Mouse (Mus musculus) stomach, postnatal 0 days (tissue): ENCODE results near the gene Fam160b1.

Experiments used
- CTCF ChIP-seq: IDR thresholded peaks from 2 replicates; pipeline ENCODE4 v1.5.1; 2016; ENCODE audit warnings: antibody characterized with exemption, low read depth, mild to moderate bottlenecking, moderate library complexity
- EP300 ChIP-seq: optimal IDR thresholded peaks from 2 replicates; pipeline ENCODE3; 2016; ENCODE audit warnings: antibody characterized with exemption

GRCm38 (mm10) chr19:57313891-57314345, 46.6 kb upstream of the Fam160b1 start:
- TF ChIP-seq EP300: no peak
- TF ChIP-seq CTCF: no peak
